Comparison of ENCODE assay signal across 12 mouse cellular contexts in the genomic region with DNA sequence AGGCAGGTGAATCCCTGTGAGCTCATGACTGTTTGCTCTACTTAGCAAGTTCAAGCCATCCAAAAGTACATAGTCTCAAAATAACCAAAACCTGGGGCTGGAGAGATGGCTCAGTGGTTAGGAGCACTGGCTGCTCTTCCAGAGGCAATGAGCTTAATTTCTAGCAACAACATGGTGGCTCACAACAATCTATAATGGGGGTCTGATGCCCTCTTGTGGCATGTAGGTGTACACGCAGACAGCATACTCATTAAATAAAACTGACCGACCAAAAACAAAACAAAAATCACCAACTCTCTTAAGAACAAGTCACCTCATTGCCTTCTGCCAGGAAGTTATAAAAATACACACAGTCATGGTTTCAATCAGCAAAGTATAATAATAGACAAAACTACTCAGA. TPM values are rescaled to one million over a fixed set of nuclear protein-coding genes. Genes with fewer than 3 reads are reported as not detected.
A peak's percentile ranks its signal among the peaks of the same experiment; 100 is the strongest.
DNase-seq lines count a peak whose midpoint lies in the region; ATAC-seq and TF ChIP-seq lines count a peak whose summit lies in the region.
"Had no signal": no experiment of that assay in that cellular context is flagged by ENCODE, and none has a peak within 500 bp of the region (broad histone marks: within the 10 kb centered on the region; RNA-seq: fewer than 3 reads in every experiment).

No protein-coding gene starts in this region.

- H3K36me3 ChIP-seq in G1E (replicated peaks), result no peaks in the 10 kb centered on the region
- no peaks in the 10 kb centered on the region for H3K36me3 ChIP-seq in midbrain, embryonic 10.5 days
- H3K36me3 ChIP-seq: neural tube, embryonic 13.5 days had no signal

- H3K9me3 ChIP-seq in G1E (replicated peaks), result no peaks in the 10 kb centered on the region
- no peaks in the 10 kb centered on the region for H3K9me3 ChIP-seq in midbrain, embryonic 10.5 days (replicated peaks)
- H3K9me3 ChIP-seq: neural tube, embryonic 13.5 days had no signal

- H3K4me3 ChIP-seq in G1E (ENCODE audit: low read depth, low read length), result no peak overlapping the region
- no peak overlapping the region for H3K4me3 ChIP-seq in midbrain, embryonic 10.5 days
- H3K4me3 ChIP-seq: neural tube, embryonic 13.5 days had no signal

- H3K27me3 ChIP-seq in G1E (ENCODE audit: insufficient read depth, low read length), result peaks cover 24% of the 10 kb centered on the region
- no peaks in the 10 kb centered on the region for H3K27me3 ChIP-seq in midbrain, embryonic 10.5 days (ENCODE audit: low read depth, poor library complexity, severe bottlenecking)

- WGBS in midbrain, embryonic 10.5 days, result 17% methylated on average over 2 of the region's 2 CpGs

- DNase-seq in heart, adult 8-10 months (ENCODE audit: low spot score), result peak; percentile 12
- no peak for DNase-seq in heart, adult 9 months (ENCODE audit: low spot score in 2 of 2)
- peak; percentile 5 for DNase-seq in 3134 (ENCODE audit: extremely low read depth, insufficient read length, low spot score)
- DNase-seq in G1E (ENCODE audit: low spot score), result no peak
- DNase-seq in forelimb bud, embryonic 11.5 days (ENCODE audit: low read depth, low spot score), result peak; percentile 50
- DNase-seq in ovary, postnatal 14 days (ENCODE audit: low spot score), result no peak
- no peak for DNase-seq in midbrain, embryonic 10.5 days (ENCODE audit: low spot score)
- DNase-seq in ovary, adult 18-20 months (ENCODE audit: low spot score), result no peak
- DNase-seq: adrenal gland, postnatal 36 days; thymus, adult 2 months had no signal

- ATAC-seq in G1E (ENCODE audit: extremely low read depth, insufficient number of reproducible peaks, low FRiP score, poor library complexity, severe bottlenecking), result no peak

- peak; percentile 48 for TF ChIP-seq CTCF in G1E (IDR thresholded peaks at IDR 0.05; ENCODE audit: low read depth, low read length)

- no peak overlapping the region for H3K27ac ChIP-seq in midbrain, embryonic 10.5 days (replicated peaks)
- H3K27ac ChIP-seq: neural tube, embryonic 13.5 days had no signal

- peaks cover 13% of the 10 kb centered on the region for H3K4me1 ChIP-seq in G1E (ENCODE audit: insufficient read depth, low read depth, low read length)
- peaks cover 6% of the 10 kb centered on the region; the same call in 1 of the 2 replicates for H3K4me1 ChIP-seq in midbrain, embryonic 10.5 days
- H3K4me1 ChIP-seq: neural tube, embryonic 13.5 days had no signal

RNA-seq across cellular contexts. Expression of gene Fbxo3, which starts 26.4 kb away (rescaled TPM):
- 10 to 100 TPM; 51.5 to 57.2 (median 52.1) TPM for total RNA-seq in heart, adult 8-10 months (2022)
- total RNA-seq in G1E (2014; fragmentation: Nextera tagmentation) (113 and 126 TPM in 2 replicates), G1E (2017) (76.4 and 79.5 TPM in 2 replicates)
- polyA plus RNA-seq in G1E (2012), result 9.4 and 12.6 TPM in 2 replicates
- 47.4 and 49.9 TPM in 2 replicates for polyA plus RNA-seq in midbrain, embryonic 10.5 days (2016; fragmentation: Nextera tagmentation; extraction: Ambion mirVana)

RNA-seq across cellular contexts. Expression of gene 4931422A03Rik, which starts 27.1 kb away (rescaled TPM):
- total RNA-seq in heart, adult 8-10 months (2022), result not detected
- not detected in 2 replicates for total RNA-seq in G1E (2014; fragmentation: Nextera tagmentation)
- total RNA-seq in G1E (2017), result 0.12 and 0.38 TPM in 2 replicates
- polyA plus RNA-seq in G1E (2012), result not detected in 2 replicates
- polyA plus RNA-seq in midbrain, embryonic 10.5 days (2016; fragmentation: Nextera tagmentation; extraction: Ambion mirVana), result 1.1 and 1.6 TPM in 2 replicates
- total RNA-seq: adrenal gland, postnatal 36 days; left cerebral cortex, postnatal 25 days had no signal
- polyA plus RNA-seq: thymus, adult 2 months had no signal

RNA-seq across cellular contexts. Expression of gene Lmo2, which starts 43.3 kb away (rescaled TPM):
- total RNA-seq in heart, adult 8-10 months (2022), result 10 to 100 TPM; 25.6 to 27.7 (median 26.0) TPM
- total RNA-seq in G1E (2014; fragmentation: Nextera tagmentation) (184 and 198 TPM in 2 replicates), G1E (2017) (119 and 124 TPM in 2 replicates)
- polyA plus RNA-seq in G1E (2012), result 255 and 381 TPM in 2 replicates
- polyA plus RNA-seq in midbrain, embryonic 10.5 days (2016; fragmentation: Nextera tagmentation; extraction: Ambion mirVana), result 18.7 and 19.3 TPM in 2 replicates

Comparison
In these comparisons a context has a peak if more than half of its experiments do, and no peak if none do; other contexts are left out.
1. DNase-seq: peak in heart, adult 8-10 months (single experiment), 3134 (single experiment) and forelimb bud, embryonic 11.5 days (single experiment); none in heart, adult 9 months (0 of 2), G1E (single experiment), ovary, postnatal 14 days (single experiment), midbrain, embryonic 10.5 days (single experiment) and ovary, adult 18-20 months (single experiment).
2. RNA of gene Lmo2, which starts 43.3 kb away (total RNA-seq): 119 to 198 TPM in G1E; 25.6 to 27.7 TPM in heart, adult 8-10 months; every median in the first group is over 4 times any median in the second.